Mouse (Mus musculus): ENCODE measurements around the gene Smyd1. TPM values are rescaled to one million over a fixed set of nuclear protein-coding genes. Genes with fewer than 3 reads are reported as not detected.

Smyd1 gene
- total RNA-seq, 2 experiments from 2014 or later: 153 to 163 TPM

Small RNAs within 50 kb of the gene (microRNA-seq; reads per million reads assigned to microRNA genes)
- gene Mir8112: 8.7 reads per million, percentile 25 among the genes with 10 or more reads in this experiment

Other genes starting within 250 kb of the Smyd1 start
- gene Thnsl2, start 177.8 kb downstream of the Smyd1 start, total RNA-seq (2021): 1 to 10 TPM; 7.1 to 7.9 TPM
- gene Fabp1, start 122.4 kb downstream of the Smyd1 start, total RNA-seq (2021): 1 to 10 TPM in 1 of 2 experiments, under 1 TPM in 1; 0.74 to 6.3 TPM
- gene Krcc1, start 50.6 kb downstream of the Smyd1 start, total RNA-seq (2021): 10 to 100 TPM; 50.6 to 51.8 TPM
- under 1 TPM in 1 of 2 experiments, not detected in 1; 0.37 TPM for gene Cd8b1, start 555 bp upstream of the Smyd1 start, total RNA-seq (2021)
- 1 to 10 TPM in 1 of 2 experiments, under 1 TPM in 1; 0.13 to 1.0 TPM for gene Cd8a, start 51.2 kb upstream of the Smyd1 start, total RNA-seq (2021)
- 10 to 100 TPM; 54.7 to 60.8 TPM for gene Rmnd5a, start 118.4 kb upstream of the Smyd1 start, total RNA-seq (2021)
- gene Rnf103, start 171.7 kb upstream of the Smyd1 start, total RNA-seq (2021): 10 to 100 TPM; 26.4 to 28.3 TPM
- 10 to 100 TPM; 53.4 to 61.3 TPM for gene Chmp3, start 221.6 kb upstream of the Smyd1 start, total RNA-seq (2021)

Data from gastrocnemius, postnatal 4 days (tissue).